Mouse (Mus musculus) brain, embryonic 14.5 days (tissue): ENCODE results near the gene Zbtb37.

Source experiments
- CTCF ChIP-seq: fragments of 200-500 bp; IDR thresholded peaks from 2 replicates; pipeline ENCODE4 v1.5.1; 2012; ENCODE audit warnings: inconsistent platforms, mild to moderate bottlenecking, moderate library complexity, borderline replicate concordance; ENCODE audit not compliant: insufficient read depth, insufficient read length; ENCODE audit errors: extremely low read depth
- POLR2A ChIP-seq: fragments of 200-500 bp; IDR thresholded peaks from 2 replicates; pipeline ENCODE4 v1.6.1; 2012; ENCODE audit warnings: mild to moderate bottlenecking, inconsistent platforms, borderline replicate concordance; ENCODE audit not compliant: poor library complexity, insufficient read depth, insufficient read length, severe bottlenecking; ENCODE audit errors: extremely low read depth

- TF ChIP-seq CTCF (no peak), POLR2A (no peak)
These were observed 49.2 kb downstream of the Zbtb37 start for GRCm38 (mm10) chr1:160985477-160985876.
